Mouse (Mus musculus) C2C12 (cell line): ENCODE results near the gene Sdhb. TPM values are rescaled to one million over a fixed set of nuclear protein-coding genes. Genes with fewer than 3 reads are reported as not detected.

Experiments used
- H3K27me3 ChIP-seq: one replicate; pipeline ENCODE4 v1.6.1; 2011; ENCODE audit not compliant: control insufficient read depth, insufficient read depth, insufficient read length
- H3K36me3 ChIP-seq: one replicate; pipeline ENCODE4 v1.6.1; 2011; ENCODE audit not compliant: control insufficient read depth, insufficient read depth
- H3K4me3 ChIP-seq: one replicate; pipeline ENCODE4 v1.5.1; 2011; ENCODE audit warnings: mild to moderate bottlenecking, control low read depth; ENCODE audit not compliant: poor library complexity, insufficient read depth, severe bottlenecking
- H3K79me2 ChIP-seq: one replicate; pipeline ENCODE4 v1.6.1; 2011; ENCODE audit not compliant: control insufficient read depth, insufficient read depth
- H3K79me3 ChIP-seq: one replicate; pipeline ENCODE4 v1.6.1; 2011; ENCODE audit warnings: low read depth, control low read depth
- H3ac ChIP-seq: one replicate; pipeline ENCODE3; 2011; ENCODE audit warnings: low read depth; ENCODE audit not compliant: control insufficient read depth, insufficient read length
- CEBPB ChIP-seq: IDR thresholded peaks from one replicate; pipeline ENCODE4 v1.6.1; 2011; ENCODE audit warnings: low read depth, mild to moderate bottlenecking, control low read depth, moderate library complexity
- CTCF ChIP-seq: IDR thresholded peaks from one replicate; pipeline ENCODE4 v1.5.1; 2011; ENCODE audit not compliant: control insufficient read depth, insufficient read depth, insufficient read length
- FOSL1 ChIP-seq: IDR thresholded peaks from one replicate; pipeline ENCODE4 v1.8.0; 2011; ENCODE audit warnings: mild to moderate bottlenecking, low read length; ENCODE audit not compliant: poor library complexity, insufficient read depth, severe bottlenecking
- MAX ChIP-seq: IDR thresholded peaks from one replicate; pipeline ENCODE4 v1.6.1; 2011; ENCODE audit warnings: mild to moderate bottlenecking, control low read depth
- MYOD1 ChIP-seq: IDR thresholded peaks from one replicate; pipeline ENCODE4 v1.6.1; 2011; ENCODE audit warnings: low read depth; ENCODE audit not compliant: control insufficient read depth, insufficient read length
- MYOG ChIP-seq: IDR thresholded peaks from one replicate; pipeline ENCODE4 v1.6.1; 2011; ENCODE audit not compliant: control insufficient read depth, insufficient read length; ENCODE audit errors: extremely low read depth
- USF1 ChIP-seq: IDR thresholded peaks from one replicate; pipeline ENCODE4 v1.6.1; 2011; ENCODE audit warnings: low read depth, mild to moderate bottlenecking, control low read depth, moderate library complexity
- polyA plus RNA-seq: library from polyadenylated mRNA; unstranded; fragments of >200 nt; fragmentation: generic; extraction: Trizol; gene quantifications from one replicate; pipeline ENCODE4 v1.2.1, GENCODE M21; 2012; ENCODE audit warnings: missing spikeins

The Sdhb gene
- polyA plus RNA-seq, 1 experiment: 370 TPM

GRCm38 (mm10) chr4:141016311-141016710 lies 55.3 kb downstream of the Sdhb start:
- no peaks in the 10 kb centered on the region for H3K79me3 ChIP-seq
- H3ac ChIP-seq: no peak overlapping the region
- no peak overlapping the region for H3K4me3 ChIP-seq
- no peaks in the 10 kb centered on the region for H3K27me3 ChIP-seq
- H3K36me3 ChIP-seq: no peaks in the 10 kb centered on the region
- H3K79me2 ChIP-seq: no peaks in the 10 kb centered on the region
- TF ChIP-seq USF1: no peak
- no peak for TF ChIP-seq MAX
- no peak for TF ChIP-seq CEBPB
- no peak for TF ChIP-seq FOSL1
- TF ChIP-seq MYOD1: no peak
- no peak for TF ChIP-seq MYOG
- no peak for TF ChIP-seq CTCF

GRCm38 (mm10) chr4:141017657-141018436 lies 56.8 kb downstream of the Sdhb start:
- no peak for TF ChIP-seq CTCF
- Histone ChIP-seq H3K79me2 (no peaks in the 10 kb centered on the region), H3ac (no peak overlapping the region), H3K4me3 (no peak overlapping the region), H3K27me3 (no peaks in the 10 kb centered on the region), H3K79me3 (no peaks in the 10 kb centered on the region), H3K36me3 (no peaks in the 10 kb centered on the region)

DNA sequence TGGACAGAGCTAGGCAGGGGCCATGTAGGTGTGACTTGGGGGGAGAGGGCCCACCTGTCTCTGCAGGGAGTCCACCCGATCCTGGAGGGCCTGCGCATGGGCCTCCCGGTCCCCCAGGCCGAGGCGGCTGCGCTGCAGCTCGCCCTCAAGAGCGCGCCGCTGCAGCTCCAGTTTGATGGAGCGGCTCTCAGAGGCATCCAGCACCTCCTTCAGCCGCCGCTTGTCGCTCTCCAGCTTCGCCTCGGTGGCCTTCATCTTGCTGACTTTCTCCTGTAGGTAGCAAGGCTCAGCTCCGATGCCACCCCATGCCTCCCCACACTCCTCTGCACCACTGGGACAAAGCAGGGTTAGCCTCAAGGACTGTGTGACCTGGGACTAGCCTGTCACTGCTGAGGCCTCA lies 59.2 kb downstream of the Sdhb start:
- TF ChIP-seq MYOG (no peak), CEBPB (no peak), CTCF (no peak), MAX (no peak), USF1 (no peak), MYOD1 (no peak), FOSL1 (no peak)
- Histone ChIP-seq H3ac (no peak overlapping the region), H3K79me2 (no peaks in the 10 kb centered on the region), H3K27me3 (no peaks in the 10 kb centered on the region), H3K36me3 (no peaks in the 10 kb centered on the region), H3K79me3 (no peaks in the 10 kb centered on the region), H3K4me3 (no peak overlapping the region)

DNA sequence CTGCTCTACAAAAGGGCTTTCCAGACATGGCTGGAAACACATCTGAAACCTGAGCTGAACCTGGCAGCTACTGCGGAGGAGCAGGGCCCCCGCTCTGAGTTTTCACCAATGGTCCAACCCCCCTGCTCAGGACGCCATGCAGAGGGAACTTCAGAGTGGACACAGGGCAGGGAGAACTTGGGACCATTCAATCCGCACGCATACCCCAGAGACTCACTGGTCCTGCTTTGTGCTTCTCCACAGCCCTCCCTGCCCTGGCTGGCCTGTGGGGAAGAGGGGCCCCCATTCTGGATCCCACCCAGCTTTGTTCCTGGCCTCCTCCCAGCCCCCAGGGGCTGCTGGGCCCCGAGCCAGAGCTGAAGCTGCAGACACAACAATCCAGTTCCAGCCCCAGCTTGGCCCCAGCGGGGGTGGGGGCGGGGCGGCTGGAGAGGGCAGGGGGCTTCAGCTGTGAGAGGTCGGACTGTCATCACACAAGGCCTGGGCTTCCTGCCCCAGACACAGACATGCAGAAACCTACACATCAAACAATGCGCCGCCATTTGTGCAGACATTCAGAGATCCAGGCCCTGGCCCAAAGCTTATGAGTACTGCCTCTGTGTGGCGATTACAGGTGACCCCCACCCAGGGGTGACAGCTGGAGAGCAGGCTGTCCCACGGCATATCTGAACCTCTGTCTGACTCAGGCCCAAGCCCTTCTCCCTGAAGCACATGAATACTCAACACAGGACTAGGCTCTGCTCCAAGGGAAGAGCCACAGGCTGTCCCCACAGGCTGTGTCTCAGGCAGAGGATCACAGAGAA lies 60.0 kb downstream of the Sdhb start:
- no peak overlapping the region for H3ac ChIP-seq
- H3K79me3 ChIP-seq: no peaks in the 10 kb centered on the region
- H3K79me2 ChIP-seq: no peaks in the 10 kb centered on the region
- TF ChIP-seq FOSL1 (no peak), USF1 (no peak), CEBPB (no peak)
- no peaks in the 10 kb centered on the region for H3K36me3 ChIP-seq
- H3K4me3 ChIP-seq: no peak overlapping the region
- no peaks in the 10 kb centered on the region for H3K27me3 ChIP-seq

- no peaks in the 10 kb centered on the region for H3K79me2 ChIP-seq
- H3ac ChIP-seq: no peak overlapping the region
- H3K27me3 ChIP-seq: no peaks in the 10 kb centered on the region
- H3K4me3 ChIP-seq: no peak overlapping the region
- TF ChIP-seq FOSL1 (no peak), CEBPB (no peak), MAX (no peak), MYOD1 (no peak), CTCF (no peak), USF1 (no peak), MYOG (no peak)
- no peaks in the 10 kb centered on the region for H3K36me3 ChIP-seq
- no peaks in the 10 kb centered on the region for H3K79me3 ChIP-seq
Measured at GRCm38 (mm10) chr4:141021614-141021929, 60.6 kb downstream of the Sdhb start.

- Histone ChIP-seq H3K79me3 (no peaks in the 10 kb centered on the region), H3K36me3 (no peaks in the 10 kb centered on the region), H3K27me3 (no peaks in the 10 kb centered on the region), H3K79me2 (no peaks in the 10 kb centered on the region), H3K4me3 (no peak overlapping the region), H3ac (no peak overlapping the region)
- TF ChIP-seq MAX (no peak), CEBPB (no peak), FOSL1 (no peak), CTCF (no peak), MYOG (no peak), USF1 (no peak), MYOD1 (no peak)
Measured at GRCm38 (mm10) chr4:141024052-141024451, 63.0 kb downstream of the Sdhb start.
